Mouse (Mus musculus) liver, adult 2 months (tissue): Measurements from ENCODE around the gene Izumo2. TPM values are rescaled to one million over a fixed set of nuclear protein-coding genes. Genes with fewer than 3 reads are reported as not detected.

Source experiments
- DNase-seq: peaks from one replicate; pipeline ENCODE4 v3.0.0-alpha.2; 2011; ENCODE audit warnings: low read depth, low spot score; ENCODE audit errors: extremely low read depth
- H3K27ac ChIP-seq: fragments of 200-500 bp; replicated peaks from 2 replicates; pipeline ENCODE4 v1.5.1; 2012; ENCODE audit warnings: low read depth, mild to moderate bottlenecking, control low read depth, inconsistent platforms, low read length; ENCODE audit not compliant: insufficient read depth
- H3K27me3 ChIP-seq: fragments of 200-500 bp; 2 replicates; pipeline ENCODE4 v1.6.1; 2012; ENCODE audit warnings: mild to moderate bottlenecking, moderate library complexity, low read length, inconsistent platforms; ENCODE audit not compliant: control insufficient read depth, insufficient read depth
- H3K36me3 ChIP-seq: fragments of 200-500 bp; 2 replicates; pipeline ENCODE4 v1.6.1; 2012; ENCODE audit warnings: low read length, inconsistent platforms; ENCODE audit not compliant: control insufficient read depth, insufficient read depth
- H3K4me1 ChIP-seq: fragments of 200-500 bp; 2 replicates; pipeline ENCODE4 v1.6.1; 2011; ENCODE audit warnings: low read length; ENCODE audit not compliant: control insufficient read depth, insufficient read depth
- H3K4me3 ChIP-seq: fragments of 200-500 bp; 2 replicates; pipeline ENCODE4 v1.5.1; 2011; ENCODE audit warnings: low read depth, mild to moderate bottlenecking, control low read depth, low read length, moderate library complexity; ENCODE audit not compliant: insufficient read depth
- H3K79me2 ChIP-seq: fragments of 200-500 bp; 2 replicates; pipeline ENCODE4 v1.6.1; 2012; ENCODE audit warnings: inconsistent platforms, mild to moderate bottlenecking, low read length, moderate library complexity; ENCODE audit not compliant: control insufficient read depth, insufficient read depth
- H3K9ac ChIP-seq: fragments of 200-500 bp; 2 replicates; pipeline ENCODE4 v1.6.1; 2012; ENCODE audit warnings: low read depth, mild to moderate bottlenecking, control low read depth, inconsistent platforms, low read length
- CTCF ChIP-seq: fragments of 200-500 bp; IDR thresholded peaks from 2 replicates; pipeline ENCODE4 v1.5.1; 2011; ENCODE audit warnings: low read depth, low read length, control low read depth
- POLR2A ChIP-seq: fragments of 200-500 bp; IDR thresholded peaks from 2 replicates; pipeline ENCODE4 v1.6.1; 2011; ENCODE audit warnings: low read length, control low read depth; ENCODE audit not compliant: insufficient read depth; ENCODE audit errors: extremely low read depth
- WGBS: fragments of 180-500 bp; shearing (Covaris S2); methylation state at CpG from one replicate; pipeline ENCODE4 v1.1.7; 2018; 5-methylcytosine and 5-hydroxymethylcytosine counted together
- polyA plus RNA-seq: library from polyadenylated mRNA; depleted of rRNA; stranded (reverse); fragments of >200 nt; gene quantifications from 2 replicates; pipeline ENCODE4 v1.2.3, GENCODE M21; 2012
- total RNA-seq: library from RNA; depleted of rRNA; stranded (reverse); fragments of >200 nt; gene quantifications from 2 replicates; pipeline ENCODE4 v1.2.3, GENCODE M21; 2014

Gene Izumo2
- total and polyA plus RNA-seq, 2 experiments: not detected

DNA sequence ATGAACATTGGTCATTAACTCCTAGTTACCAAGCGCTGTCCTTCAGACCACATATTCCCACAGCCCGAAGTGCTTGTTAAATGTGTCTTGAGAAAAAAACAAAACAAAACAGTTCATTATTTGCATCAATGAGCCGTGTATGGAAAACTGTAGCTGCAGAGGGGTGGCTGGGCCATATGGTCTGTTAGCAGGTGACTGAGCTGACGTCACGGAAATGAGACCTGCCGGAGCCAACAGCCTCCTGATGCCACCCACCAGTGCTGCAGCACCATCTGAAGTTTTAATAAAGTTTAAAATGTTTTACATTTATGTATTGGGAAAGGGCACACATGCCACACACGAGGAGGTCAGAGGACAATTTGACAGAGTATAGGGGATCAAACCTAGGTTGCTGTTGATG is 19.2 kb upstream of the Izumo2 start:
- H3K27ac ChIP-seq: no peak overlapping the region
- no peak for TF ChIP-seq POLR2A
- no peak for TF ChIP-seq CTCF
- 94% methylated on average over 7 of the region's 7 CpGs for WGBS
- no peak overlapping the region for H3K9ac ChIP-seq
- H3K36me3 ChIP-seq: no peaks in the 10 kb centered on the region
- H3K4me1 ChIP-seq: no peaks in the 10 kb centered on the region
- DNase-seq: no peak
- no peaks in the 10 kb centered on the region for H3K27me3 ChIP-seq
- no peaks in the 10 kb centered on the region for H3K79me2 ChIP-seq
- H3K4me3 ChIP-seq: no peak overlapping the region

DNA sequence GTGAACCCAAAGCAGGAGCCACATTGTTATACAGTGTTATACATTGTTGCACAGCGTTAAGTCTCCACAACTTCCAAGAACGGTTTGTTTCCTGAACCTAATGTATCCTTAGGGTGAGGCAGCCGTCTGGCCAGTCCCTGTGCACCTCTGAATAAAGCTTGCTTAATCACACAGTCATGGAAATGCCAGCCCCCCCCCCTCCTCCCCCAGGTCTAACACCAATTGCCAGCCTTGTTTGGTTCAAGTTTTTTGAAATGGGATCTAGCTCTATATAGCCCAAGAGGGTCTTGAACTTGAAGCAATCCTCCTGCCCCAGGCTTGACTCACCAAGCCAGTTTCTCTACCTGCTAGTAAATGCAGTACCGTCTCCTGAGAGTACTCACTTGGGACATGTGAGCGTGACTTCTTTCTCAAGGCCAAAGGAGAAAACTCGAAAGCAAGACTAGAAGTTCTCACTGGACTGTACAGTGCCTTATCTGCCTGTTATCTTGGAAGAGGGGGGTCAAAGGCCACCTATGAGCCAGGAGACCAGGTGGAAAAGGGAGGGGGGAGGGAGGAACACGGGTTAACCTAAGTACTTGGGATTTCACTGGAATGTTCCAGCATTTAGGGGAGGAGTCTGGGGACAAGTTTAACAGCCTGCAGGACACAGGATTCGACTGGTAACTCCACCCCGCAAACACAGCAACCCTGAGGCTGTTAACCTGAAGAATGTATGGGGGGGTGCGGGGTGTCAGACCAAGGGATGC is 14.9 kb upstream of the Izumo2 start:
- 68% methylated on average over 10 of the region's 10 CpGs for WGBS

DNA sequence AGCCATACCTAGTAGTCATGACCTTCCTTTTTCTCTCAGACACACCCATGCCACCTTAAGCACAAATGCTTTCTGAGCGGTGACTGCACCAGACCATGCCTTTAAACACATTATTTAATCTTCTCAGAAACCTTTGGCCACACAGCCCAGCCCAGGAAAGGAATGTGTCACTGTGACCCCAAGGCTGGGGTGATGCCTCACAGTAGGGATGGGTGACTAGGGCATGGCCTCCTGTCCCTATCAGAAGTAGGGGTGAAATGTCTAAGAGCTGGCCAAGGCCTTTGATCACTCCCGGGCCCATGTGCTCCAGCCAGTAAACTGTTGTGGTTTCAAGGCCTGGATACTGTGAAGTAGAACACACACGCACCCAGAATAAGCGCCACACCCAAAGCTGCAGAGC is 13.3 kb upstream of the Izumo2 start:
- DNase-seq: peak; percentile 14
- TF ChIP-seq CTCF (no peak), POLR2A (no peak)
- H3K79me2 ChIP-seq: no peaks in the 10 kb centered on the region
- H3K27me3 ChIP-seq: no peaks in the 10 kb centered on the region
- H3K27ac ChIP-seq: no peak overlapping the region
- no peak overlapping the region for H3K9ac ChIP-seq
- H3K4me1 ChIP-seq: no peaks in the 10 kb centered on the region; the same call in 1 of the 2 replicates
- no peaks in the 10 kb centered on the region for H3K36me3 ChIP-seq
- H3K4me3 ChIP-seq: no peak overlapping the region
- 64% methylated on average over 4 of the region's 4 CpGs for WGBS

More for the DNA sequence above, 14.9 kb upstream of the Izumo2 start:
- H3K79me2 ChIP-seq: no peaks in the 10 kb centered on the region
- no peak overlapping the region for H3K9ac ChIP-seq
- DNase-seq: peak; percentile 2
- TF ChIP-seq POLR2A (no peak), CTCF (no peak)
- no peaks in the 10 kb centered on the region; the same call in 1 of the 2 replicates for H3K4me1 ChIP-seq
- no peaks in the 10 kb centered on the region for H3K27me3 ChIP-seq
- H3K27ac ChIP-seq: no peak overlapping the region
- H3K4me3 ChIP-seq: no peak overlapping the region
- no peaks in the 10 kb centered on the region for H3K36me3 ChIP-seq

DNA sequence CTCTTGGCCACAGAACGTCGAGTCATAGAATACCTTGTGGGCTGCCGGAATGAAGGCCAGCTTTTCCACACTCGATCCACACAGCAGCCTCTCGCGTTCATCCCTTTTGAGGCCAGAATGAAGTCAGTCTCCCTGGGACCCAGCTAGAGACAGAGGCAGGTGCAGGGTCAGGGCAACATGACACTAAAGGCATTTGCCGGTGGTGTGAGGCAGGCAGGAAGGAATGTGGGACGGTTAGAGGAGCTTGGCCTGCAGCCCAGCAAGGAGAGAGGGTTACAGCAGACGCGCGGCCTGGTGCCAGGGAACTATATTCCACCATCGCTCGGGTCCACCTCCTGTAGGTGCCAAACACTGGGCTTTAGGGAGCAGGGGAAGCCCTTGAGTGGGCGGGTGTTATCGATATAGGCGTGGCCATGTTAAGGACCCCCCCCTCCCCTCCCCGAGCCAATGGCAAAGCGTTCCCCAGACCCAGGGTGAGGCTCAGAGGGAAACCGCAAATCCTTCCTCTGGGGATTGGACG is 11.3 kb upstream of the Izumo2 start:
- Histone ChIP-seq H3K9ac (no peak overlapping the region), H3K4me3 (no peak overlapping the region), H3K27ac (no peak overlapping the region), H3K27me3 (no peaks in the 10 kb centered on the region), H3K79me2 (no peaks in the 10 kb centered on the region), H3K4me1 (no peaks in the 10 kb centered on the region; the same call in 1 of the 2 replicates), H3K36me3 (no peaks in the 10 kb centered on the region)
- peak; percentile 8 for DNase-seq
- no peak for TF ChIP-seq CTCF
- no peak for TF ChIP-seq POLR2A
- WGBS: 15% methylated on average over 20 of the region's 20 CpGs

DNA sequence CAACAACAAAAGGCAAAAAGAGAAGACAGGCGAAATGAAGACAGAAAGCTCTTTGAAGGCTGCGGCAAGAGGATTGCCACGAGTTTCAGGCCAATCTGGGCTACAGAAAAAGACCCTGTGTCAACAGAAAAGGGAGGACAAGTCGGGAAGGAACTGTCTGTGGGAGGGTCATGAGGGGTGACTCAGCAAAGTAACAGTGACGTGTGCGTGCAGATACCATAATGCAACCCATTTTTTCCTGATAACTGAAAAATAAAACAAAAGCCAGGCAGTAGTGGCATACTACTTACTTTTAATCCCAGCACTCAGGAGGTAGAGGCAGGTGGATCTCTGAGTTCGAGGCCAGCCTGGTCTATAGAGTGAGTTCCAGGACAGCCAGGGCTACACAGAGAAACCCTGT is 10.6 kb upstream of the Izumo2 start:
- 65% methylated on average over 7 of the region's 7 CpGs for WGBS
- no peak overlapping the region for H3K4me3 ChIP-seq
- no peaks in the 10 kb centered on the region for H3K36me3 ChIP-seq
- H3K9ac ChIP-seq: no peak overlapping the region
- H3K4me1 ChIP-seq: no peaks in the 10 kb centered on the region; the same call in 1 of the 2 replicates
- no peak for DNase-seq
- no peaks in the 10 kb centered on the region for H3K79me2 ChIP-seq
- no peak overlapping the region for H3K27ac ChIP-seq
- TF ChIP-seq CTCF (no peak), POLR2A (no peak)
- H3K27me3 ChIP-seq: no peaks in the 10 kb centered on the region

DNA sequence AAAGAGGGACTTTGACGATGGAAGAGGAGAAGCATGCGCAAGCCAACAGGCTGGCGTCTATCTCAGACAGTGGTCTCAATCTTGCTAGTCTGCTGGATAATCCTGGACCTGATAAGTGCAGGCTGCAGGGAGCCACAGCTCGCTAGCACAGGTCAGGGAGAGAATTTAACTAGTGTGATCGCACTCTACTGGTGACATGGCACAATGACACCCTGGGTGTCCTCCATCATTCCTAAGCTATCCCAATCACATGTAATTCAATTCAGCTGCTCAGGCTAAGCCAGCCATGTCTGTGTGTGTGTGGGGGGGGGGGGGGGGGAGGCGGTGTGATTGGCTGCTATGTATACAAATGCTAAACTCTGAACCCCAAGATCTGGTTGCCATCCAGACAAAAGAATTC is 6.6 kb upstream of the Izumo2 start:
- no peak overlapping the region for H3K4me3 ChIP-seq
- H3K4me1 ChIP-seq: no peaks in the 10 kb centered on the region; the same call in 1 of the 2 replicates
- 15% methylated on average over 6 of the region's 6 CpGs for WGBS
- no peak overlapping the region for H3K27ac ChIP-seq
- no peaks in the 10 kb centered on the region for H3K27me3 ChIP-seq
- no peaks in the 10 kb centered on the region for H3K79me2 ChIP-seq
- TF ChIP-seq CTCF (peak; percentile 69), POLR2A (no peak)
- H3K36me3 ChIP-seq: no peaks in the 10 kb centered on the region
- peak; percentile 24 for DNase-seq
- no peak overlapping the region for H3K9ac ChIP-seq
